Mouse (Mus musculus) forebrain, embryonic 15.5 days (tissue): ENCODE results near the gene Tnr. TPM values are rescaled to one million over a fixed set of nuclear protein-coding genes. Genes with fewer than 3 reads are reported as not detected.
"Not testable (repeated sequence)": the region's sequence is repeated elsewhere in the genome, so short reads cannot be mapped to it uniquely, and the experiment has no call there.

Source experiments
- ATAC-seq: fragments of 200-750 bp; cut with Nextera tagmentation; replicated peaks from 2 replicates; pipeline ENCODE4 v1.8.0; 2017; ENCODE audit warnings: mild to moderate bottlenecking, moderate TSS enrichment, moderate library complexity
- H3K27ac ChIP-seq: fragments of 300-500 bp; sonication (generic); replicated peaks from 2 replicates; pipeline ENCODE4 v1.5.1; 2015; ENCODE audit warnings: mild to moderate bottlenecking, inconsistent platforms
- H3K27me3 ChIP-seq: fragments of 300-500 bp; sonication (generic); 2 replicates; pipeline ENCODE4 v1.6.1; 2015; ENCODE audit warnings: inconsistent platforms
- H3K36me3 ChIP-seq: fragments of 300-500 bp; sonication (generic); 2 replicates; pipeline ENCODE4 v1.6.1; 2015; ENCODE audit warnings: mild to moderate bottlenecking, inconsistent platforms
- H3K4me1 ChIP-seq: fragments of 300-500 bp; sonication (generic); 2 replicates; pipeline ENCODE4 v1.6.1; 2015; ENCODE audit warnings: inconsistent platforms
- H3K4me2 ChIP-seq: fragments of 300-500 bp; sonication (generic); replicated peaks from 2 replicates; pipeline ENCODE4 v1.6.1; 2015; ENCODE audit warnings: mild to moderate bottlenecking, inconsistent platforms
- H3K4me3 ChIP-seq: fragments of 300-500 bp; sonication (generic); 2 replicates; pipeline ENCODE4 v1.5.1; 2015; ENCODE audit warnings: mild to moderate bottlenecking, inconsistent platforms
- H3K9ac ChIP-seq: fragments of 300-500 bp; sonication (generic); replicated peaks from 2 replicates; pipeline ENCODE4 v1.6.1; 2015; ENCODE audit warnings: mild to moderate bottlenecking, inconsistent platforms
- H3K9me3 ChIP-seq: fragments of 300-500 bp; sonication (generic); 2 replicates; pipeline ENCODE4 v1.6.1; 2016; ENCODE audit warnings: inconsistent platforms
- WGBS: fragments of 180-500 bp; shearing (Covaris S2); methylation state at CpG from one replicate; pipeline ENCODE4 v1.1.7; 2015; ENCODE audit warnings: mixed read lengths; 5-methylcytosine and 5-hydroxymethylcytosine counted together
- polyA plus RNA-seq: library from polyadenylated mRNA; unstranded; fragments of >200 nt; fragmentation: Nextera tagmentation; extraction: Ambion mirVana; gene quantifications from 2 replicates; pipeline ENCODE4 v1.2.1, GENCODE M21; 2015

The Tnr gene
- polyA plus RNA-seq, 1 experiment from 2014 or later, result 6.7 TPM

DNA sequence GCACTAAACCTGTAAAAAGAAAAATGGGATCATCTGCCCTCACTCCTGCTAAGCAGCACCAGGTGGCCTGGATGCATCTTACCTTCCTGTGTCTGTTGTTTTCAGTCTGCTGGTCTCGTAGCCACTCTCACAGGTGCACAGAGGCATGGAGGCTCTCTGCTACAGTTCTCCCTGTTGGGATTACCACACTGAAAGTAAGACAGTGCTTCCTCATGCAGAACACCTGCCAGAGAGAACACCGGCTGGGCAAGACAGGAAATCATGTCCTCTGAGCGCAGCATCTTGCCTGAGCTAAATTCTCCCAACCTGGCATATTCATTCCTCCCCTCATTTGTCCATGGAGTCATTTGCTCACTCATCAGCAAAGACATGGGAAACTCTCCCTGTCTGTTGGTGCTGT, 415.8 kb downstream of the Tnr start:
- ATAC-seq, result no peak
- Histone ChIP-seq H3K27ac (no peak overlapping the region), H3K9ac (no peak overlapping the region), H3K4me2 (no peak overlapping the region), H3K27me3 (no peaks in the 10 kb centered on the region), H3K4me1 (no peaks in the 10 kb centered on the region), H3K36me3 (no peaks in the 10 kb centered on the region), H3K9me3 (no peaks in the 10 kb centered on the region), H3K4me3 (no peak overlapping the region)
- WGBS, result 91% methylated on average over 3 of the region's 3 CpGs

DNA sequence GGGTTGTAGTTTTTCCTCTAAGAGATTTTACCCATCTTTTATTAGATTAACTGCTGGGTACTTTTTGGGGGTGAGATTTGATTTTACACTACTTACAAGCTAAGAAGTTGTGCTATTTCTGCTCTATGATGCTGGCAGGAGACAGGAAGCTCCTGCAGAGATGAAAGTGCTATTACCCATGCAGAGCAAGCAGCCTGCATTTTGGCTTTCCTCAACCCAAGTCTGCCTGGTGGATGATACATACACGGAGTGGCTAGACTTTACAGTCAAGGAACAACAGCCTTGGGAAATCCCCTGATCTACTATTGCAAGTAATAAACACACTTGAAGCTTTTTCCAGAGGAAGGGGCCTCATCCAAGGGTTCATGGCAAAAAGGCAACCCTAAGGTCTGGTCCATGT, 430.0 kb downstream of the Tnr start:
- Histone ChIP-seq H3K27ac (no peak overlapping the region), H3K27me3 (no peaks in the 10 kb centered on the region), H3K36me3 (no peaks in the 10 kb centered on the region), H3K9ac (no peak overlapping the region), H3K4me1 (no peaks in the 10 kb centered on the region), H3K4me2 (no peak overlapping the region), H3K4me3 (no peak overlapping the region), H3K9me3 (no peaks in the 10 kb centered on the region)
- WGBS, result 45% methylated on average over 1 of the region's 1 CpGs
- ATAC-seq, result no peak

DNA sequence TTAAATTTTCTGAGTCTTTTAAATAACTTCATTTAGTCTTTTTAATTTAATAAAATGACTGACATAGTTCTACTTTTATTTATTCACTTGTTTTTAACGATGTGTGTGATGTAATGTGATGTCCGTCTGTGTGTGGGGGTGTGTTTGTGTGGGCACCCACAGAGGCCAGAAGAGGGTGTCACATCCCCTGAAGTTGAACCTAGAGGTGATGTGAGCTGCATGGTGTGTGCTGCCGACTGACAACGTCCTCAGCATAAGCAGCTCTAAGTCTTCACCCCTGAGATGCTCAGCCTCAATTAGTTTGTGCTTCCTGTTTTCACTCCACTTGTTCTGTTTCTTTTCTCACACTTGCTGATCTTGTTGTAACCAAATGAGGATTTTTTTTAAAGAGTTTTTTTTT, 439.8 kb downstream of the Tnr start:
- H3K27ac ChIP-seq, result no peak overlapping the region
- no peak for ATAC-seq
- no peaks in the 10 kb centered on the region for H3K9me3 ChIP-seq
- H3K4me1 ChIP-seq, result no peaks in the 10 kb centered on the region
- WGBS, result 59% methylated on average over 4 of the region's 4 CpGs
- H3K4me3 ChIP-seq, result no peak overlapping the region
- no peaks in the 10 kb centered on the region for H3K36me3 ChIP-seq
- H3K27me3 ChIP-seq, result no peaks in the 10 kb centered on the region
- no peak overlapping the region for H3K9ac ChIP-seq
- H3K4me2 ChIP-seq, result no peak overlapping the region

DNA sequence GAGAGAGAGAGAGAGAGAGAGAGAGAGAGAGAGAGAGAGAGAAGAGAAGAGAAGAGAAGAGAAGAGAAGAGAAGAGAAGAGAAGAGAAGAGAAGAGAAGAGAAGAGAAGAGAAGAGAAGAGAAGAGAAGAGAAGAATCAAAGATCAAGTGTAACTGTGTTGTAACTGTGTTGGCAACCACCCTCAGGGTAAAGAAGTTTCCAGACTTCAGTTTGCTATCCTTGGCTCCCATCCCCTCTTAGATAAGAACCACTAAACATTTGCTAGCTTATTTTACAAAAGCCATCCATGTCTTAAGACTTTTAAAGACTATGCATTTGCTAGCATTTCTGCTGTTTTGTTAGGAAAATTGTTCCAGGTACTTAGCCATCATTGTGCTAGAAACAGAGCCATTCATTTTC, 442.7 kb downstream of the Tnr start:
- H3K4me1 ChIP-seq, H3K4me3 ChIP-seq, H3K27me3 ChIP-seq, H3K36me3 ChIP-seq, H3K9me3 ChIP-seq, H3K9ac ChIP-seq, H3K27ac ChIP-seq, H3K4me2 ChIP-seq, ATAC-seq: not testable (repeated sequence)

DNA sequence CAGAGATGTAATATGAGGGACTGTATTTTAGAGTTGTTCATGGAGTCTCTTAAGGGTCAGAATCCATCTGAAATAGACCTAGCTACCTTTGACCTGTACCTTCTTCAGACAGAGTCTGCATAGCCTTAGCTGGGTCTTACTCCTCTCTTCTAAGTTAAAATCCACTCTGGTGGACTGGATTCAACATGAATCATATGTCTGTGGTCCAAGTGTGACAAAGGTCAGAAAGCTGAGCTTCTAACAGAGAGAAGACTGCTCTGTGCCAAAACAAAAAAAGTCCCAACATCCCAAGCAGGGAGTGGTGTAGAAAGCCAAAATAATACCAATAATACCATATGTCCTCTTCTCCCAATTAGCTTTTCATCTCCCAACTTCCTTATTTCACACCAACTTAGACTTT, 444.8 kb downstream of the Tnr start:
- H3K9ac ChIP-seq, result no peak overlapping the region
- H3K27me3 ChIP-seq, result no peaks in the 10 kb centered on the region
- no peaks in the 10 kb centered on the region for H3K4me1 ChIP-seq
- H3K4me3 ChIP-seq, result no peak overlapping the region
- no peaks in the 10 kb centered on the region for H3K36me3 ChIP-seq
- H3K9me3 ChIP-seq, result no peaks in the 10 kb centered on the region
- H3K27ac ChIP-seq, result no peak overlapping the region
- no peak overlapping the region for H3K4me2 ChIP-seq
- no peak for ATAC-seq

DNA sequence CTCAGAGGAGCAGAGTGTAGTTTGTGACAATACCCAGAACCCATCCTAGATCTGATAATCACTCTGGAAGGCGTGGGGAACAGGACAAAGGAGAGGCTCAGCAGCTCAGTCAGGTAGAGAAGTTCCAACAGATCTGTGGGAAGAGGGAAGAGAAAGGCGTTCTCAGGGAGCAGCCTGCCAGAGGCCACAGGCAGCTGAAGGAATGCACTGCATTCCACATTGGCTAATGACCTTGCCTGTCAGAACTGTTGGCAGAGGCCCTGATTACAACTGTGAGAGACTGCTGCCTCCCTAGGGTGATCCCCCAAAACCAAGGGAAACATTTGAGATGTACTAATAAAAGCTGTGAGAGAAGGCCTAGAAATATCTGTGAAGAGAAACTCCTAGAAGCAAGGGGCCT, 454.2 kb downstream of the Tnr start:
- Histone ChIP-seq H3K4me3 (no peak overlapping the region), H3K4me2 (no peak overlapping the region), H3K9me3 (no peaks in the 10 kb centered on the region), H3K27me3 (no peaks in the 10 kb centered on the region), H3K4me1 (no peaks in the 10 kb centered on the region), H3K36me3 (no peaks in the 10 kb centered on the region), H3K27ac (no peak overlapping the region), H3K9ac (no peak overlapping the region)
- no peak for ATAC-seq
- 51% methylated on average over 2 of the region's 2 CpGs for WGBS

DNA sequence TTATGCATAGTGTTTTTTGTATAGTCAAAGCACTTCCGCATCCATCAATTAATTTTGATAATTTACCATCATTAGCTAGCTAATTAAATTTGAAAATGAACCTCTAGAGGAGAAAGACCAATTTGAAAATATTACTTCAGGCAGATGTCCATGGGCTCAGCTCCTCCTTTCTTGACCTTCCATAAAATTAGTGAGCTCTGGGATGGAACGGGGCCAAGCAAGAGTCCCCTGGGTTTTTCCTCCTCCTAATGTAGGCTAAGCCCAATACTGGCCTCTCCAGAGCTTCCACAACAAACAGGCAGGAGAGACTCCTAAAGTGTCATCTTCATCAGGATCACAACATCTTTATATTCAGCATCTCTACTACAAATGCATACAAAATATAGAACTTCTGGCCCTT, 455.5 kb downstream of the Tnr start:
- 84% methylated on average over 2 of the region's 2 CpGs for WGBS
- Histone ChIP-seq H3K9ac (no peak overlapping the region), H3K4me2 (no peak overlapping the region), H3K27ac (no peak overlapping the region), H3K9me3 (no peaks in the 10 kb centered on the region), H3K27me3 (no peaks in the 10 kb centered on the region), H3K4me1 (no peaks in the 10 kb centered on the region), H3K4me3 (no peak overlapping the region), H3K36me3 (no peaks in the 10 kb centered on the region)
- no peak for ATAC-seq

DNA sequence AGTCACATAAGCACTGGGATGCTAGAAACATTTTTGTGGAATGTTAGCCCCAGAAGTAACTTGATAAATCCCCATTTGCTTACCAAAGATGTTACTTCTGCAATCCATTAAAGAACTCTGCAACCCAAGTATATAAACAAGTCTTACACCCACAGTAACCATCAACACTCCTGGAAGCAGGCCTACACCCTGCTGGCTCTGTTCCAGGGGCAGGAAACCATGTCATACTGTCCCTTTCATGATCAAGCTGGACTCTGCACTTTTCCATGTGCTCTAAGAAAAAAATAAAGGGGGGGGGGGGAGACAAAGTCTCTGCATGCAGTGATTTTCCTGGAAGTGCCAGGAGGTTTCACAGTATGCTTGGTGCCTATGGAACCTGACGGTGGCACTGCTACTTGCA, 456.8 kb downstream of the Tnr start:
- 76% methylated on average over 1 of the region's 1 CpGs for WGBS
- no peaks in the 10 kb centered on the region for H3K36me3 ChIP-seq
- H3K4me1 ChIP-seq, result no peaks in the 10 kb centered on the region
- H3K9me3 ChIP-seq, result no peaks in the 10 kb centered on the region
- ATAC-seq, result no peak
- no peak overlapping the region for H3K4me3 ChIP-seq
- H3K27ac ChIP-seq, result no peak overlapping the region
- no peak overlapping the region for H3K9ac ChIP-seq
- H3K4me2 ChIP-seq, result no peak overlapping the region
- H3K27me3 ChIP-seq, result no peaks in the 10 kb centered on the region
